Mouse (Mus musculus) spleen, postnatal 36 days (tissue): ENCODE measurements around the gene Galnt18.

Source experiments
- DNase-seq, 2 experiments: peaks; one replicate each; pipeline ENCODE4 v3.0.0; 2022; ENCODE audit warnings: low spot score in 2 of 2, mixed read lengths in 1 of 2

Gene Galnt18

DNA sequence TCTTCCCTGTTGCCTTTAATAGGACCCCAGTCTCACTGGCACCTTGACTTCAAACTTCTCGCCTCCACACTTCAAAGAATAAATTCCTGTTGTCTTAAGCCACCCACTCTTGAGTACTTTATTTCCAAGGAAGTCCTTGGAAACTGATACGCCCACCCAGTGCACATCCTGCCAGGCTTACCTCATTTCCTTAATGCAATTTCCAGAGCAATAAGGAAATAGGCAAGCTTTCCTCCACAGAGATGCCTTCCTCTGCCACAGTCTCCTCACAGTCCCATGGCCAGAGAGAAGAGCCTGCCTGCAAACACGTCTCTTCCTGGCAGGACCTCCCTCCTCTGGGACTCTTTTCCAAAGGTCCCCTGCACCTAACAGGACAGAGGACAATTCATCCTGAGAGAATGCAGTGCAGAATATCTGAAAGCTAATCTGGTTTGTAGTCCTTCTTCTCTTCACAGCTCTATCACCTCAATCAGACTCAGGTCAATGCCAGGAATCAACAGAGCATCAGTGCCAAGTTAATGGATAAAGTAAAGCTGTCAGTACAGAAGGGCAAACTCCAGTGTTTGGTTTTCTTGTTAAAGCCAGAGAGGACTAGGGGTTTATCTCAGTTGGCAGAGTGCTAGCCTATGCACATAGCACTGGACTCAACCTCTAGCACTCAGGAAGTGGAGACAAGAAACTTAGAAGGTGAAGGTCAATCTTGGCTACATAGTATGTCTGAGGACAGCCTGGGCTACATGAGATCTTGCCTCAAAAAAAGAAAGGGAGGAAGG is 65.8 kb downstream of the Galnt18 start:
- no peak for DNase-seq

DNA sequence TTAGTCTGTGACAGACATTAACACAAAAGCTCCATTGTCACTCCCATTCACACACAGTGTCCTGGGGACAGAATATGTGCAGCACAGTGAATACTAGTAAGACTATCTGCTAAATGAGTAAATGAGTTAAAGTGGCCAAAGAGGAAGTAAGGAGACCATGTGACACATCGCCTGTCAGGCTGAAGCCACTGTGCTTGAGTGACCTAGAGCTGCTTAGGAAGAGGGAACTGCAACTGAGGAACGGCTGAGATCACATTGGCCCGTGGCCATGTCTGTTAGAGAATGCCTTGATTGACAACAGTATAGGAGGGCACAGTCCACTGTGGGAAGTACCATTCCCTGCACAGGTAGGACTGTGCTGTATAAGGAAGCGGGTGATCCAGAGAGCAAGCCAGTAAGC is 67.0 kb downstream of the Galnt18 start:
- DNase-seq, result no peak

DNA sequence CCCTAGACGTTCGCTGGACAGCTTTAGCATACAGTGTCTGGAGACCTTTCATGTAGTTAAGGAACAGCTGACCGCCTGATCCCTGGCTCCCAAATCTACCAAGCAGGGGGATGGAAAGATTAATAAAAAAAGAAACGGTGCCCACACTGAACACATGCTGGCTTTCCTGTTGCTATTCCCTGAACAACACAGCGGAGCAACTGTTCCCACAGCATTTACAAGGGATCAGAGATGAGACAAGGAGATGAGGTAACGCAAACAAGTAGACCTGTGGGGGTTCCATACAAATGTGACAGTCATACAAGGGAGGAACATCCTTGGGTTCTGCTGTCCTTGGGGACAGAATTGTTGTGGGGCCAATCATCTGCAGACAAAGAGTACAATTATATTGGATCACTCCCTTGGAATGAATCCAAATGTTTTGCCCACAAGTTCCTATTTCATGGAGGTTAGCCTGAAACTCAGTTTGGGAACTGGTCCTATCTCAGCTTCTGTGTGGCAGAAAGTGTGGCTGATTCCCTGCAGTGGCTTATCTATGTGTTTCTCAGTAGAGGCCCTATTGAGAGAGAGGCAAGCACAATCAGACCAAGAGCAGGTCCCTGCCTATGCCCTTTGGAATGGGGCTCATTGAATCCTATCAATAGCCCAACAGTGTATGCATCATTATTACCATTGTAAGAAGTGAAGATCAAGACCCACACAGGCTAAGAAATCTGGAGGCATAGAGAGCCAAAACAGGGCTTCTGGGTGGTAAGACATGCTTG is 68.5 kb downstream of the Galnt18 start:
- DNase-seq, result no peak

DNA sequence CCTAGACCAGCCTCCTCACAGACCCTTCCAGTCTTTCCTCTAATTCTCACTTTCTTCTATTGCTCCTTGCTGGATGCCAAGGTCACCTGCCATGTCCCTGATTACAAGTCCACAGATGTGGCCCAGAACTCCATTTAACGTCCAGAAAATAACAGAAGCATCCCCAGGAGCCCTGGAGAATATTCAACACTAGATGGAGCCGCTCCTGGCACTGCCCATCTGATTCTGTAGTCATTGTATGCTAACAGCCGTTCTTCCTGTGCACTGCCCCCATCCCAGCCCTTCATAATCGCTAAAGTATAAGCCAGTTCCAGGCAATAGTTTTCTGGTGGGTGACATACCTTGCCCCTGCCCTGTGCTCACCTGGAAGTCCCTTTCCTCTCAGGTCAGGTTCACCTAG is 69.5 kb downstream of the Galnt18 start:
- DNase-seq, result no peak

DNA sequence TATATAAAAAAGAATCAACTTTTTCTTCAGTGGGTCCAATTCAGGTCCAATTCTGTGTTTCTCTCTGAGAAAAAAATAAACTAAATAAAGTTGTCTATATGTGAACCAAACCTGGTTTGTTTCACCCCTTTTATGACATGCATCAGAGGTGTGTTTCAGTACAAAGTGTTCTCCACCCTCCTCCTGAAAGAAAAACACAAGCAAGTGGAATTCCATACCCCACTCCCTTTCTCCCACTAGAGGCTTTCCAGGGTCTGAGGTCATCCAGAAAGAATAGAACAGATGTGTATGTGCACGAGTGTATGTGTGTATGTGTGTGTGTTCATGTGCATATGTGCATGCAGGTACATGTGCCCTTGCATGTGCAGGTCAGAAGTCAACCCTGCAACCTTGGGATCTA is 71.2 kb downstream of the Galnt18 start:
- DNase-seq, result no peak

DNA sequence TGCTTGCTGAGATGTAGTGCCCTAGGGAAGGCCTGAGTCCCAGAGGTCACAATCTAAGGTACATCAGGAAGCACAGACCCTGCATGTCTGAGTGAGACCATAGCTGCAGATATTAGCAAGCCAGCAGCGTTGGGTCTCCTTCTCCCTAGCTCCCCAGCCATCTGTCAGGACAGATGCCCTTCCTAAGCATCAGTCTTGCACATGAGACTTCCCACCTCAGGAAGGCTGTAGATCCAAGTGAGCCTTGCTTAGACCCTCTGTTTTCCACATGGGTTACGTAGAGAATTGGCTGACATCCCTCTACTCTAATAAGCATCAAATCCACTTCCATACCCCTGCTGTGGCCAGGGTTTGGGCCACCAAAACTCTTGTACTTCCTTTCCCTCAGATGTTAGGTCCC is 76.8 kb downstream of the Galnt18 start:
- DNase-seq, result no peak

DNA sequence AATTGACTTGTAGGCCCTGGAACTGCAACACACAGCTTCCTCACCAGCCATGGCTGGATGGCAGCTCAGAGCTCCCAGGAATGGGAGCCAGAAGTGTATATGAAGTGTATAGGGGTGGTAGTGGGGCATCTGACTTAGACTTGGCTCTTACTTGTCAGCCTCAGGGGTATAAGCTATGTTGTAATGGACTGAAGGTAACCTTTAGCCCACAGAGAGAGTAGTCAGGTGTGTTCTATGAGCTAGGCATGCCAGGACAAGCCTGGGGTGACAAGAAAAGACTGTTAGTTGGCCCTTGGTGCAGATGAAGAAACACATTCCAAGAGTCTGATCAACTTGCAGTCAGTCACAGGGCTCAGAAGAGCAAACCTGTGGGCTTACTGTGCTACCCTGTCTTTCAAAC is 78.0 kb downstream of the Galnt18 start:
- no peak for DNase-seq

DNA sequence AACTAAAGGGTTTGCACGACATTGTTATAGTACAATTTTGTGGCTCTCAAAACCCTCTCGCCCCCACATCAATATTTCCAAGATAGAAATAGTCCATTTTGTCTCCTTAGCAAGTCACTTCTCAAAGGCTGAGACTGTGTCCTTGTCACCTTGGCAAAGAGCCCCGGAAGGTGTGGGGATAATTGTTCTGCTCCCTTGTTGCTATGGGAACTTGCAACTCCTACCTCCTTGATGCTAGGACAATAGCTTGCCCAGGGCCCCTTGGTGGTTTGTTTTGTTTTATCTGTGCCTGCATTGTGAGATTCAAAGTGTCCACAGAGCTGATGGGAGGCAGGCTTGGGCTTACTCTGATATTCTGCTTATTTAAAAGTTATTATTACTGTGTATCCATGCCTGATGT is 80.3 kb downstream of the Galnt18 start:
- DNase-seq, result no peak

DNA sequence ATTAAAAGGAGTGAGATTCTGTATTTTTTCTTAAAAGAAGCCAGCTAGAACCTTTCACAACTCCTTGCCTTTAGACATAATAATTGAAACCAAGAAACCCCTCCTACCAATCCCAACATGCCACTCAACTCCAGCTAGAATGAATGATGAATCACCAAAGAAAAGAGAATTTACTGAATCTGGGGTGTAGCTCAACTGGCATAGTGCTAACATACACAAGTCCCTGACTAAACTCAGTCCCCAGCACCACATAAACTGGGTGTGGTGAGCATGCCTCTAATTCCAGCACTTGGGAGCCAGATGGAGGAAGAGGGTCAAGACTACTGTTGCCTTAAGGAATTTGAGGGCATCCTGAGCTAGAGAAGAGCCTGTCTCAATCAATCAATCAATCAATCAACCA is 83.6 kb downstream of the Galnt18 start:
- no peak for DNase-seq

DNA sequence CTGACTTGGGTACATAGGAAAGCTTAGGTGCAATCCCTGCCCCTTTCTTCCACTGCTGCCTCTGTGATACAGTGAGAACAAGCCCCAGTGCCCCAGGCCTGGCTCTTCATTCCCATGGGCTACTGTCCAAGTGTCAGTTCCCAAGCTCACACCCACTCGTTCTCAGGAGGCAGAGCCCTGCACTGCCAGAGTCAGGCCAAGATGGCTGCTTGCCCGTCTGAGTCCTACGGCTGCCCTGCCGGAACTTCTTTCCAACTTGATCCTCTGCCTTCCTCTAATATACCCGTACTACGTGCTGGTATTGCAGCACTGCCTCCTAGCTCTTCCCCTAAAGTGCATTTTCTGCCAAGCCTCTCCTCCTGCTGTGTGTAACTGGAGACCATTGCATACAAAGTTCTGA is 85.5 kb downstream of the Galnt18 start:
- DNase-seq, result no peak

DNA sequence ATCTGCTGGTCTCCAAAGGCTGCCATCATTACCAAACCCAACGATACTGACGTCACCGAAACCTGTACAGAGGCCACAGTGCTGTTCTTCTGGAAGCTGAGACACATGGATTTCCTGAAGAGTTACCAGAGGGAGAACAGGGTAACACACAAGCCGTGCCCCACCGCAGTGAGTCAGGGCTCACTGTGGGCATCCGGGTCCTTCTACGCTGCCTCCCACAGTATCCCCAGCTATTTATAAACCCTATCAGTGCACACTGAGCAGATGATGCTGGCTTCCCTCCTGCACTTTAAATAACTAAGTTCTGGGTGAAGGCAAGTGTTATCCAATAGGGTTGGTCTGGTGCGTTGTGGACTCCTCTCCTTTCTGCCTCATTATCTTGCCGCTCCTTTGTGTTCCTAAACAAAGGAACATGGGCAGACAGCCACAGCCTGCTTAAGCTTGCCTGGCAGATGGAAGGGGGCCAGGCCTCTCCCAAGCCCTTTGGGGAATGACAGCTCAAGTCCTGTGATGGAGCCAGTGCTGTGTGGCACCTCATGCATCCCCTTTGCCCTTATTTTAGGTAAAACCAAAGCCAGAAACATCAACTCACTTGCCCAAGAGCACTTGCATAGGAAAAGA is 87.0 kb downstream of the Galnt18 start:
- no peak for DNase-seq

DNA sequence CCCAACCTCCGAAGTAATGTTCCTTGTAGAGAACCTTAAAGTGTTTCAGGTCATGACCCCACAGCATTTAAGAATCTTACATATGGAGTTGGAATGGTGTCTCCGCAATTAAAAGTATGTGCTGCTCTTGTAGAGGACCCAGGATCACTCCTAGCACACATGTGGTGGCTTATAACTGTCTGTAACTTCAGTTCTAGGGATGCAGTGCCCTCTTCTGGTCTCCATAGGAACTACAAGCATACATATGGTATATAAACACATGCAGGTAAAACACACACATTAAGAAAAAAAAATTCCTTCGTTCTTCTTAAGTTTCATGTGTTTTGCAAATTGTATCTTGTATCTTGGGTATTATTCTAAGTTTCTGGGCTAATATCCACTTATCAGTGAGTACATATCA is 99.7 kb downstream of the Galnt18 start:
- DNase-seq, result no peak

DNA sequence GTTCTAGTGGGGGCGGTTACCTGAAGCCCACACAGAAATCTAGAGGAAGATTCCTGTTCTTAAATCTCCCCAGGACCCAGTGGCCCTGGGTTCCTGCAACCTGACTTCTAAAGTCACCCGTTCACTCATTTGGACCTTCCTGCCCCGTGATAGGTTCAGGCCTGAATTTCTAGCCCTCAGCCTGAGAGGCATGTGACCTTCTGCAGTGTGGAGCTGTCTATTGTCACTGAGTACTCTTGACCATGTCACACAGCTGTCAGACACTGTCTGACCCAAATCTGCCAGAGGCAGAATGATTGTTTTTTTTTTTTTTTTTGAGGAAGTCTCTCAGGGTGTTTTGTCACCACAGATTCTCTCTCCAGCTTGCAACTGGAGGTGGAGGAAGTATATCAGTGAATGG is 103.3 kb downstream of the Galnt18 start:
- no peak for DNase-seq

DNA sequence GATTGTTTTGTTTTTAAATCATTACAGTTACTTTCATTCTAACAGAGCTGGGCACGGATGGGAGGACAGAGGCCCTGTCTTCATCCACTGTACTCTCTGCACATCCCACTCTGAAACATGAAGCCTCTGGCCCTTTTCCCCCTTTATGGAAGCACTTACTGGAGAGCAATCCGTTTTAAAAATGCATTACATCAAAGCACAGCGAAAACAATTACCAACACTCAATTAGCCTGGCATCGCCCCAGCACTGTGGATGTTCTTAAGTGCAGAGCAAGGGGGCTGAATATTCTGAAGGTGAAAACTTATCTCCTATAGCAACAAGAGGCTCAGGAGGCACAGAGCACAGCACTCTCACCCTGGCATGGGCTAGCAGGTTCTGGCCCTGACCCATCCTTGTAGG is 107.3 kb downstream of the Galnt18 start:
- DNase-seq, result no peak

DNA sequence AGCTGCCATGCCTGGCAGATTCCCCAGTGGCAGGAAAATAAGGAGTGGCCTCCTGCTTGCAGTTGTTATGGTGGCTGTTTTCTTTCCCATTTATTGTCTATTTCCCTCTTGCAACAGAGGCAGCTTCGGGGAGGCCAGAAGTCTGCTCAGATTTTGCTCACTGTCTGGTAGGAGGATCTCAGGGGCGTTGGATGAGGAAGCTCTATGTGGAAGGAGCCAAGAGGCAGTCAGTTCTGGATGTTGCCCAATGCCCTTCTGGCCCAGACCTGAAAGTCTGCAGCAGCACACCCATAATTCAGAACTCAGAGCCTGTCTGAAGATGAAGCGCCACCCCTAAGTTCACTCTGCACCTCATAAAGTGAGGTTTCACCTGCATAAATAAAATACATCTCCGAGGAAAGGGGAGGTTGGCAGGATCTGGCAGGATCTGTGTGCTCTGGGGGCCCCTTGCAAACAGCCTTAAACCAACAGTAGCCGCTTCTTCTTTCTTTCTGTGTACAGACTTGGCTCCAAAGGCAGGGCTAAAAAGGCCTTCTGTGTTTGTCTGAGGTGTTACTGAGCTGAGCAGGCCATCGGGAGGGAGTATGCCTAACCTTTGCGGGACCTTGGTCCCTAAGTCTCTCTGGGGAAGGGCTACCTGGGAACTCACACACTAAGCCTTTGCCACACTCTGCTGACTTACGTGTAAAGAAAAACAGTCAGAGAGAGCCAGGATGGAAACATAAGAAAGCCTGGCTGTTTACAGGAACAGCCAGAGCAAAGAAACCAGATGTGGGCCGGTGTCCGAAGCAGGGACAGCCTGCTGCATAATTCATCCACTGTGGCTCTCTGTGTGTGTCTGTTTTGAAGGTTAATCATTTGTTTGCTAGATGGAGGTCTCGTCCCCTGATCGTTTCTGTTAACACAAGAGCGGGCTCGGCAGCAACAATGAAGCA is 116.4 kb downstream of the Galnt18 start:
- DNase-seq, result no peak

DNA sequence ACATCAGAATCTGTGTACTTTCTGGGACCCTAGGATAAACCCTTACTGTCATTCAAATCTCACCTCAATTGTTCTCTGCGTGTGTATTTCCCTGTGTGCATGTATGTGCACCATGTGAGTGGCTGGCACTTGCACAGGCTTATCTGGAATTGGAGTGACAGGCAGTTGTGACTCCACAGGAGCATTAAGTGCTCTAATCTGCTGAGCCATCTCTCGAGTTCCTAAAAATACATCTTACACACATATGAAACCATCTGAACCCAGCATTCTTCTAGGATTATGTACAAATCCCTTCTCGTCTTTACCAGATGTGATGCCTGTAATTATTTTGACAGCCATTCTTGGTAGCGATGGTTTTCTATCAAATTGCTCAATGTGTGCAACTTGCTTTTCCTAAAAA is 121.2 kb downstream of the Galnt18 start:
- DNase-seq, result no peak

DNA sequence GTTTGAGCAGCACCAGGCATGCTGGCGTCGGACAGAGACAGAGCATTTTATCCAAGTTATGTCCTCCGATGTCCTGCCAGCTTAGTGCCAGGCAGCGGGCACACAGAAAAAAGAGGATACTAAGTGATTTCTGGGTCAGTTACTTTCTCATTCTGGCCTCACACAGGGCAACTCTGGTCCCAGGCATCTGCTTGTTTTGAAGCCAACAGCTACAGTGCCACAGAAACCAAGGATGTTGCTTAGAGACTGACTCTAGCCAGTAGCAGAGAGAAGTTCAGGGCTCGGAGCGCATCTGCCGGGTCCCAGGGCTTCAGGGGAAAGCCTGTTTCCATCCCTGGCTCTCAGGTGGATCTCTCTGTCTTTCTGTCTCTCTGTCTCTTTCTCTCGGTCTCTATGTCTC is 124.8 kb downstream of the Galnt18 start:
- DNase-seq, result no peak

DNA sequence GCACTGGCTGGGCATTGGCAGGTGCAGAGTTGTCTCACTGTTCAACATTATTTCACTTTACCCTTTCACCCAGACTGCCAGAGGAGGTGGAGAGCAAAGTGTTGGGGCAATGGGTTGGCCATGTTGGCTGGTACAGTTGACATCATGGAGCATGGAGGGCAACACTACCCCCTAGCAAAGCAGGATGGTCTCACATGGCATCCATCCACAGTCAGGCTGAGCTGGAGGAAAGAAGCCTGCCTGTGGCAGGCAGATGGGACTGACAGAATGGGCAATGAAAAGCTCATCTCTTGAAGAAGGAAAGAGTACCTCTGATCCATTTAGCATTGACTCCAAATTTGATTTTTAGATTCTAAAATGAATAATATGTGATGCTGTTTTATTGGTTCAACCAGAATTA is 125.3 kb downstream of the Galnt18 start:
- DNase-seq, result no peak

DNA sequence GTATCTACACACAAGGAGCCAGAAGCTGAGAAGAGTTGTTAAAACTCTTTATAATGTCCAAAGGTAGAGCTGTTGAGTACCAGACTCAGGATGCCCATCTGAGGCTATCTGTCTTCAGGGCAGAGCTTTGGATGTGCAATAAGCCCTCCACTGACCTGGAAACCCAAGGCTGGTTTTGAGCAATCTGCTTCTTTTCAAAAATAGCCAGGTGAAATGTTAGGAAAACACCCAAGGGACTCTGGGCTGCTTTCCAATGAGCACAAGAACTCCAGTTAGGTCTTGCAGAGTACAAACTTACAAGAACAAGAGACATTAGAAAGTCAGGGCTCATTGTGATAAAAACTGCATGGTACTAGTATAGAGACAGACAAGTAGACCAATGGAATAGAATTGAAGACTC is 135.4 kb downstream of the Galnt18 start:
- DNase-seq, result no peak

DNA sequence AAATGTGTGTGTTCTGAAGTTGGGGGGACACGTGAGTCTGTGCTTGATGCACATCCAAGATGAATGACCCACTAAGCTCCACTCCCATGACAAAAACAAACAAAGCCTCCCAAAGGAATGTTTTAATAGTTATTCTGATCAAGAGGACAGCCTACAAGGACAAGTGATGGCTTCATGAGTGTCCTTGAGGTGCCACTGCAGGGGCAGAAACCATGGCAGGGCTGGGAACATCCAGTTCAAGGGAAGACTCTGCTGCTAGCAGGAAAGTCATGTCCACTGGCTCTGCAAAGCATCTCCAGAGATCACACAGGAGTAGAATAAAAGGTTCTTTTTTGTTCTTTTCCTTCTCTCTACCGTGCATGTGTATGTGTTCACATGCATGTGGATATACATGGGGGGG is 140.9 kb downstream of the Galnt18 start:
- DNase-seq, result no peak

DNA sequence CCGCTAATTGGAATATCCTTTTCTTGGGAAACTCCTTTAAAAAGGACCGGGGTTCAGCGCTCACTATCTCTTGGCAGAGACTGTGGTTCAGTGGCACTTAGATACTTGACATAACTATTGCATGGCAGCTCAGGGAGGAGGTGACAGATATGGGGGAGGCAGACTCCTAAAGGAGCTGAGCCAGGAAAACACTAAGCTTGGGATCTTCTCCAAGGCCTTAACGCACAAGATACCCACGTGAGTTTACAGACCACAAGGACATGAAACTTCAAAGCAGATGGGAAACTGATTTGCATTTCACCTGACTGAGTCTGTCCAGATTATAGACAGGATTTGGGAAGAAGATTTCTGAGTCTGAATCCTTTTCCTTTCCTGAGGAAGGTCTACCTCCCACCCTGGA is 141.3 kb downstream of the Galnt18 start:
- DNase-seq, result no peak

DNA sequence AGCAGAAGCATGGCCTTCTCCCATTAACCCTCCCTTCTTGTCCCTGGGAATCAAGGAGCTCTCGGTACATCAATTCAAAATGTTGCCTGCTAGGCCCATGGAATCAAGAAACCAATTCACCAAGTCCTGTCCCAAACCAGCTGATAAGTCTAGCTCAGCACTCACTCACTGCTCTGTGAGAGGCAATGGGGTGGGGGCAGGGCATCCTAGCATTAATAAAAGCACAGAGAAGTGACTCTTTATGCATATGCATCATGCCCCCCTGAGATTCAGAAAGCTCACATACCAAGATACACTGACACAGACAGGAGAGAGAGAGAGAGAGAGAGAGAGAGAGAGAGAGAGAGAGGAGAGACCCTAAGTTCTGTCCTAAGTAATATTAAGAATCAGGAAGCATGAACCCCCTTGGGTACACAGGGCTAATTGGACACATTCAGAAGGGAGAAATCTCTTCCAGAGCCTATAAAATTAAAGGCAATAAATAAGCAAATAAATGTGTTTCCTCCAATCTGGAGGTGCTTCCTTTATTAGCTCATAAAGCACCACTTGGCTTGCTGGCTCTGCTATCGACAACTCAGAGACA is 141.8 kb downstream of the Galnt18 start:
- DNase-seq, result no peak
